16 mouse cellular contexts compared by ENCODE assay signal in the genomic region with DNA sequence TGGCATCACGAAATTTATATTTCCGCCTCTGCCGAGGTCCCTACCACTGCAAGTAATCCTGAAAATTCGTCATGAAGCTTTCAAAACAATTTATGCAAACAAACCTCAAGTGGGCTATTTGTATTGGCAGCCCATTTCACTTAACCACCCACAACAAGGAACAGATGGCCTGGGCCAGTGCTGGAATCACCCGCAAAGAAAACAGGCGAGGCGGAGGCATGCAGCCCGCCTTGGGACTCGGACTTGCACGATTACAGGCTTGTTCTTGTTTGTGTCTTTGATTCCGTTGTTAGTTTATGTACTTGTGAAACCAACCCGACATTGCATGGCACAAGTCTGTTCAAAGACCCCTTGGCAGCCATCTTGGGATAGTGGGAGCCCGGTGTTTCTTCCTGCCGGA. TPM values are rescaled to one million over a fixed set of nuclear protein-coding genes. Genes with fewer than 3 reads are reported as not detected.
DNase-seq lines count a peak whose midpoint lies in the region; ATAC-seq and TF ChIP-seq lines count a peak whose summit lies in the region.
"Had no signal": no experiment of that assay in that cellular context is flagged by ENCODE, and none has a peak within 500 bp of the region (broad histone marks: within the 10 kb centered on the region; RNA-seq: fewer than 3 reads in every experiment).

No protein-coding gene starts in this region.

- H3K27ac ChIP-seq in embryonic facial prominence, embryonic 13.5 days, result 0 out of 2 replicates have a peak overlapping the region, but pooled peaks have one; percentile 2
- no peak overlapping the region for H3K27ac ChIP-seq in gastrocnemius, adult 2 months
- no peak overlapping the region for H3K27ac ChIP-seq in thymus, adult 2 months (ENCODE audit: control insufficient read depth, insufficient read depth, low read length)
- H3K27ac ChIP-seq: limb, embryonic 15.5 days; lung, embryonic 15.5 days; midbrain, embryonic 10.5 days; neural tube, embryonic 13.5 days had no signal

- 30% methylated on average over 14 of the region's 14 CpGs for WGBS in embryonic facial prominence, embryonic 13.5 days
- 92% methylated on average over 14 of the region's 14 CpGs for WGBS in thymus, adult 2 months

- H3K9me3 ChIP-seq in embryonic facial prominence, embryonic 13.5 days, result no peaks in the 10 kb centered on the region
- H3K9me3 ChIP-seq: limb, embryonic 15.5 days; lung, embryonic 15.5 days; midbrain, embryonic 10.5 days; neural tube, embryonic 13.5 days had no signal

- no peak for TF ChIP-seq CTCF in gastrocnemius, adult 2 months (IDR thresholded peaks at IDR 0.05)
- no peak for TF ChIP-seq CTCF in thymus, adult 2 months (IDR thresholded peaks at IDR 0.05; ENCODE audit: borderline replicate concordance, control insufficient read depth, extremely low read depth, insufficient read depth, low read length, poor library complexity)

- no peak overlapping the region for H3K9ac ChIP-seq in embryonic facial prominence, embryonic 13.5 days
- H3K9ac ChIP-seq: limb, embryonic 15.5 days; lung, embryonic 15.5 days; neural tube, embryonic 13.5 days had no signal

- intact Hi-C loops in gastrocnemius, adult 2 months (cut with DNase I), result no loop called here

- H3K4me1 ChIP-seq in embryonic facial prominence, embryonic 13.5 days, result peaks cover 32% of the 10 kb centered on the region
- H3K4me1 ChIP-seq in thymus, adult 2 months (replicated peaks; ENCODE audit: control insufficient read depth, insufficient read depth, low read length), result no peaks in the 10 kb centered on the region
- H3K4me1 ChIP-seq: lung, embryonic 15.5 days; midbrain, embryonic 10.5 days; neural tube, embryonic 13.5 days had no signal

- H3K4me3 ChIP-seq in embryonic facial prominence, embryonic 13.5 days, result no peak overlapping the region
- H3K4me3 ChIP-seq in gastrocnemius, adult 2 months, result no peak overlapping the region
- H3K4me3 ChIP-seq in thymus, adult 2 months (ENCODE audit: control insufficient read depth, insufficient read depth, low read length), result no peak overlapping the region
- H3K4me3 ChIP-seq: limb, embryonic 15.5 days; lung, embryonic 15.5 days; midbrain, embryonic 10.5 days; neural tube, embryonic 13.5 days had no signal

- peak overlapping the region; percentile 24; the same call in 1 of the 2 replicates for H3K4me2 ChIP-seq in embryonic facial prominence, embryonic 13.5 days
- H3K4me2 ChIP-seq: limb, embryonic 15.5 days; lung, embryonic 15.5 days; neural tube, embryonic 13.5 days had no signal

- peak; percentile 27 for DNase-seq in embryo, embryonic 11 days
- no peak for DNase-seq in embryo, embryonic 9.5 days (ENCODE audit: extremely low spot score)
- peak; percentile 12 to 13 for DNase-seq in layer of hippocampus, adult 8-10 months (ENCODE audit: low spot score in 2 of 2)
- DNase-seq in layer of hippocampus, adult 9-10 months (ENCODE audit: low spot score), result no peak
- DNase-seq in ES-CJ7 (ENCODE audit: low read depth, low spot score), result peak; percentile 7
- DNase-seq in gastrocnemius, adult 2 months, result no peak
- no peak for DNase-seq in thymus, adult 2 months
- DNase-seq: cerebellum, adult 11-12 months; gastrocnemius, postnatal 36 days had no signal

- TF ChIP-seq POLR2A in thymus, adult 2 months (IDR thresholded peaks at IDR 0.05; ENCODE audit: control insufficient read depth, extremely low read depth, insufficient read depth, low read length, poor library complexity), result no peak

- H3K36me3 ChIP-seq in embryonic facial prominence, embryonic 13.5 days, result no peaks in the 10 kb centered on the region
- no peaks in the 10 kb centered on the region for H3K36me3 ChIP-seq in thymus, adult 2 months (ENCODE audit: control insufficient read depth, insufficient read depth, low read length)
- H3K36me3 ChIP-seq: limb, embryonic 15.5 days; lung, embryonic 15.5 days; midbrain, embryonic 10.5 days; neural tube, embryonic 13.5 days had no signal

- H3K27me3 ChIP-seq in embryonic facial prominence, embryonic 13.5 days, result peaks cover 53% of the 10 kb centered on the region
- no peaks in the 10 kb centered on the region for H3K27me3 ChIP-seq in thymus, adult 2 months (ENCODE audit: control insufficient read depth, insufficient read depth, low read length)
- H3K27me3 ChIP-seq: lung, embryonic 15.5 days; neural tube, embryonic 13.5 days had no signal

- no peak; the same call in 1 of the 2 replicates for ATAC-seq in embryonic facial prominence, embryonic 13.5 days (ENCODE audit: insufficient number of reproducible peaks, insufficient read depth, low FRiP score, low TSS enrichment, low read depth)

RNA-seq across cellular contexts. Expression of gene Irx6, which starts 55.8 kb away (rescaled TPM):
- total RNA-seq in layer of hippocampus, adult 8-10 months (2022), result under 1 TPM; 0.20 to 0.43 (median 0.26) TPM
- 1.0 and 1.1 TPM in 2 replicates for polyA plus RNA-seq in embryonic facial prominence, embryonic 13.5 days (2015; fragmentation: Nextera tagmentation; extraction: Ambion mirVana)
- not detected for total RNA-seq in gastrocnemius, adult 2 months (2021)
- polyA plus RNA-seq in thymus, adult 2 months (2012; rRNA removed), result 0.07 TPM in 1 of 2 replicates, not detected in the other
- total RNA-seq: gastrocnemius, postnatal 36 days; monocyte, adult 5-6 weeks had no signal
- polyA plus RNA-seq: intestine, embryonic 14.5 days; lung, embryonic 15.5 days had no signal

Comparison
In these comparisons a context has a peak if more than half of its experiments do, and no peak if none do; other contexts are left out.
1. DNase-seq: peak in embryo, embryonic 11 days (single experiment), layer of hippocampus, adult 8-10 months (2 of 2) and ES-CJ7 (single experiment); none in embryo, embryonic 9.5 days (single experiment), layer of hippocampus, adult 9-10 months (single experiment), gastrocnemius, adult 2 months (single experiment) and thymus, adult 2 months (single experiment).